Comparison of ENCODE assay signal across 24 mouse cellular contexts in the genomic region with DNA sequence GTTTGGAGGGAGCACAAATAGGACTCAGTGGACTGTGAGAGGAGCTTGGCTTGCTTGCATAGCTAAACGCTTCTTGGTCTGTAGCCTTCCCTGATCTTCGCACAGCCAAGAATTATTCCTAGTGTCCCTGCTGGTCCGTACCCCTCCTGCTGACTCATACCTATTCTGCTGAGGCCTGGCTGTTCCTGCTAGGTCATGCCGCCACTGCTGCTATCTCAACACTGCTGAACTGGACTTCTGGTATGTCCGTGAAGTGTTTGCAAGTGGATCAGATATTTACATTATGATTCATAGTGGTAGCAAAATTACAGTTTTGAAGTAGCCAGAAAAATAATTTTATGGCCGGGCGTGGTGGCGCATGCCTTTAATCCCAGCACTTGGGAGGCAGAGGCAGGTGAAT. TPM values are rescaled to one million over a fixed set of nuclear protein-coding genes. Genes with fewer than 3 reads are reported as not detected.
DNase-seq lines count a peak whose midpoint lies in the region; ATAC-seq and TF ChIP-seq lines count a peak whose summit lies in the region.
"Had no signal": no experiment of that assay in that cellular context is flagged by ENCODE, and none has a peak within 500 bp of the region (broad histone marks: within the 10 kb centered on the region; RNA-seq: fewer than 3 reads in every experiment).

No protein-coding gene starts in this region.

- ATAC-seq in lung, postnatal 0 days = no peak
- peak; percentile 51; the same call in 1 of the 2 replicates for ATAC-seq in stomach, postnatal 0 days (ENCODE audit: low FRiP score, low TSS enrichment)
- ATAC-seq: activated CD4-positive, CD25-positive, alpha-beta regulatory T cell, adult 4 months; CD4-positive, CD25-positive, alpha-beta regulatory T cell, adult 4 months; Patski had no signal

- H3K9ac ChIP-seq in lung, postnatal 0 days (replicated peaks; ENCODE audit: low read depth) = no peak overlapping the region
- H3K9ac ChIP-seq in stomach, postnatal 0 days (ENCODE audit: low read length) = no peak overlapping the region

- peak; percentile 31 for DNase-seq in heart, adult 11 months
- no peak for DNase-seq in heart, adult 18-20 months
- peak; percentile 39 for DNase-seq in lung, postnatal 0 days (ENCODE audit: low spot score)
- DNase-seq in lung, postnatal 4 days = no peak
- DNase-seq in 3134 (ENCODE audit: extremely low read depth, insufficient read length, low spot score) = peak; percentile 54
- no peak for DNase-seq in stomach, postnatal 0 days (ENCODE audit: low spot score)
- DNase-seq in gastrocnemius, postnatal 10 days = no peak
- DNase-seq in frontal cortex, adult 2 months (ENCODE audit: extremely low spot score in 1 of 2, low spot score in 1 of 2) = no peak
- DNase-seq: adrenal gland, adult 2 months; adrenal gland, adult 8-10 months; adrenal gland, postnatal 10 days; adrenal gland, postnatal 14 days; adrenal gland, postnatal 25 days; adrenal gland, postnatal 36 days; B cell, adult 2 months; cerebellum, adult 11 months; cerebellum, adult 11-12 months; cerebellum, adult 18-20 months had no signal

- 70% methylated on average over 8 of the region's 8 CpGs for WGBS in lung, postnatal 0 days
- WGBS in stomach, postnatal 0 days = 86% methylated on average over 8 of the region's 8 CpGs

- H3K4me1 ChIP-seq in lung, postnatal 0 days (ENCODE audit: insufficient read depth, low read depth, low read length) = no peaks in the 10 kb centered on the region
- H3K4me1 ChIP-seq in stomach, postnatal 0 days (replicated peaks; ENCODE audit: control insufficient read depth, insufficient read depth) = no peaks in the 10 kb centered on the region

- H3K4me3 ChIP-seq in lung, postnatal 0 days (ENCODE audit: low read depth, low read length) = no peak overlapping the region
- H3K4me3 ChIP-seq in stomach, postnatal 0 days (ENCODE audit: low read depth, low read length) = no peak overlapping the region

- no peak for TF ChIP-seq EP300 in lung, postnatal 0 days (IDR thresholded peaks at IDR 0.05)
- no peak for TF ChIP-seq EP300 in stomach, postnatal 0 days (optimal IDR thresholded peaks at IDR 0.05)

- no peaks in the 10 kb centered on the region for H3K27me3 ChIP-seq in lung, postnatal 0 days (replicated peaks; ENCODE audit: insufficient read depth, low read length)
- H3K27me3 ChIP-seq in stomach, postnatal 0 days (ENCODE audit: control insufficient read depth, insufficient read depth, low read length) = no peaks in the 10 kb centered on the region
- H3K27me3 ChIP-seq: Patski had no signal

- H3K27ac ChIP-seq in lung, postnatal 0 days (ENCODE audit: low read length) = no peak overlapping the region
- H3K27ac ChIP-seq in stomach, postnatal 0 days (replicated peaks) = no peak overlapping the region

- H3K36me3 ChIP-seq in lung, postnatal 0 days (ENCODE audit: insufficient read depth, low read length) = no peaks in the 10 kb centered on the region
- no peaks in the 10 kb centered on the region for H3K36me3 ChIP-seq in stomach, postnatal 0 days (ENCODE audit: control insufficient read depth, insufficient read depth, low read length)
- H3K36me3 ChIP-seq: G1E had no signal

- TF ChIP-seq CTCF in lung, postnatal 0 days (IDR thresholded peaks at IDR 0.05) = no peak
- no peak for TF ChIP-seq CTCF in stomach, postnatal 0 days (IDR thresholded peaks at IDR 0.05; ENCODE audit: low read depth)

- no peak overlapping the region for H3K4me2 ChIP-seq in lung, postnatal 0 days (replicated peaks; ENCODE audit: low read depth, low read length)
- H3K4me2 ChIP-seq in stomach, postnatal 0 days (replicated peaks; ENCODE audit: low read depth) = no peak overlapping the region

- H3K9me3 ChIP-seq in lung, postnatal 0 days (ENCODE audit: low read length) = no peaks in the 10 kb centered on the region
- H3K9me3 ChIP-seq in stomach, postnatal 0 days (ENCODE audit: control insufficient read depth, low read length) = no peaks in the 10 kb centered on the region
- H3K9me3 ChIP-seq: G1E had no signal

RNA-seq across cellular contexts. Expression of a gene that starts 44.0 kb away (rescaled TPM):
- total RNA-seq in heart, adult 18-20 months (2021) = 10 to 100 TPM; 34.8 to 36.9 TPM
- 1.4 and 1.5 TPM in 2 replicates for polyA plus RNA-seq in lung, postnatal 0 days (2015; fragmentation: Nextera tagmentation; extraction: Ambion mirVana)
- polyA plus RNA-seq in stomach, postnatal 0 days (2015; fragmentation: Nextera tagmentation; extraction: Ambion mirVana) = 7.0 and 12.0 TPM in 2 replicates
- 10 to 100 TPM; 41.3 to 57.6 TPM for total RNA-seq in gastrocnemius, postnatal 10 days (2021)
- polyA plus RNA-seq in frontal cortex, adult 2 months (2012; rRNA removed) = 13.7 and 16.8 TPM in 2 replicates
- total RNA-seq: CH12.LX, MEL had no signal
- polyA plus RNA-seq: activated CD4-positive, CD25-positive, alpha-beta regulatory T cell, adult 4 months; CD4-positive, CD25-positive, alpha-beta regulatory T cell, adult 4 months; G1E had no signal

Comparison
In these comparisons a context has a peak if more than half of its experiments do, and no peak if none do; other contexts are left out.
1. DNase-seq: peak in heart, adult 11 months (single experiment), lung, postnatal 0 days (single experiment) and 3134 (single experiment); none in heart, adult 18-20 months (0 of 2), lung, postnatal 4 days (0 of 2), stomach, postnatal 0 days (single experiment), gastrocnemius, postnatal 10 days (single experiment) and frontal cortex, adult 2 months (0 of 2).